Mouse (Mus musculus) neutrophil, adult 83 days (primary cell): ENCODE data around the gene Gm38394. TPM values are rescaled to one million over a fixed set of nuclear protein-coding genes. Genes with fewer than 3 reads are reported as not detected.

Source experiments
- total RNA-seq, 2 experiments: library from RNA; stranded (reverse); gene quantifications; one replicate each; pipeline ENCODE4 v1.2.4; 2023

The Gm38394 gene
- total RNA-seq = 10 to 100 TPM; 17.2 to 23.2 TPM

GRCm38 (mm10) chr1:133661203-133661933, at the start of gene Gm38394:
Gene Gm38394 (minus strand): TSS chr1:133661318.

DNA sequence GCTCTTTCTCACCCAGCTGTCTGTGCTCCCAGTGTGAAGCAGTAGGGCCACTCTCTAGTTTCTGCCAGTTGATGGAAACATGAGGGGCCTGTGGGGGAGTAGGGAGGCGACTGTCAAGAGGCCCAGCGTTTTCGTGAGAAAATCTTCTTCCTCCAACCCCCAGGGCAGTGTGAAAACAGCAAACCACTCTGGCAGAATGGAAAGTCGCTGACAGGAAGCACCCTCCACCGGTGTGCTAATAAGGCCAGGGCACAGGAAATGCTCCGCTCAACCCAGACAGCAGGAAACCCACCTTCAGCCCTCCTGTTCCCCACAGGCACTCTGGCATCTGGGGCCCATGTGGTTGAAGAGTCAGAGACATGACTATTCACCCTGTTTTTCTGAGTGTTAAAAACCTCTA, 28.8 kb upstream of the Gm38394 start, which contains the start of gene Lax1:
Gene Lax1, minus strand, starts transcription at position 212 of the 400 bp plus-strand sequence.

GRCm38 (mm10) chr1:133660466-133661202, 484 bp downstream of the Gm38394 start, which contains the start of gene Zbed6:
Gene Zbed6 (minus strand): TSS chr1:133660885.

DNA sequence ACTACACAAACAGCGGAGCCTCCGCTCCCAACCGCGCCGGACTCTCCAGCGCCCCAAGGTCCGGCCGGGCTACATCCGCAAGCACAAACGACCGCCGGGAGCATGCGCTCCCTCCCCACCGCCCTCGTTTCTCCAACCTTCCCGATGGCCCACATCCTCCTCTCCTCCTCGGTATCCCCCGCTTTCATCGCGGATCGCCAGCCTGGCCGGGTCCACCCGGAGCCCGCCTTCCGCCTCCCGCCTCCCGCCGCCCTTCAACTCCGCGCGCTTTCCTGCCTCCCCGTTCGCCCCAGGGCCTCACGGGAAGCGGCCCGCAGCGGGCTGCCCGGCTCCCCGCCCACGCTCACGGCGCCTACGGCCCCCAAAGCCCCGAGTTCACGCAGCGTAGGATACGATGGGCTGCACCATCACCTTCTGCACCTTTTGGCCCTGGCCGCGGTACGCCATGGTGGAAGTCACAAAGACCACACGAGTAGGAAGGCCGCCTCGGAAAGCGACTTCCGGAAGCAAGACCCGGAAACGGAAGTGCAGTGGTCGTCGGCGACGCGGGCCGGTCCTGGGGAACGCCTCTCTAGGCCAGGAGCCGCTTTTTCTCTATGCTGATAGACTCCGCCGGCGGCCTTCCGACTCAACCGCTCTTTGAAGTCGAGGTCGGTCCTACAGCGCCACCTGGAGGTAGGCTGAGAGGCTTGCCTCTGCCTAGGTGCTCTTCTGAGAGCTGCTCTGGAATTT, 51.2 kb downstream of the Gm38394 start, which contains the start of gene Snrpe:
Gene Snrpe, minus strand, starts transcription at position 521 of the 732 bp plus-strand sequence.

Other genes with a start within 250 kb of the Gm38394 start
- 1 to 10 TPM; 7.0 to 7.4 TPM for gene Sox13, start 236.9 kb downstream of the Gm38394 start, total RNA-seq
- gene Snrpe, start 51.0 kb downstream of the Gm38394 start, total RNA-seq = 100 to 1,000 TPM in 1 of 2 experiments, 10 to 100 TPM in 1; 94.2 to 107 TPM
- gene Zbed6, start 433 bp downstream of the Gm38394 start, total RNA-seq = 10 to 100 TPM; 12.6 to 13.8 TPM
- under 1 TPM; 0.90 to 0.99 TPM for gene Lax1, start 28.8 kb upstream of the Gm38394 start, total RNA-seq
- gene Atp2b4, start 139.7 kb upstream of the Gm38394 start, total RNA-seq = 10 to 100 TPM; 19.9 to 21.1 TPM
- gene Optc, start 246.7 kb upstream of the Gm38394 start, total RNA-seq = not detected